Mouse (Mus musculus): ENCODE measurements at regions not wholly inside any gene's neighbourhood (a gene's known extent, or its start where the extent isn't known, plus 50 kb on each side); places are given as distances from the start of the nearest gene placed in this dataset.

- Histone ChIP-seq H3K4me2 (no peak overlapping the region), H3K9ac (no peak overlapping the region), H3K36me3 (no peaks in the 10 kb centered on the region), H3K4me1 (replicated peaks) (no peaks in the 10 kb centered on the region), H3K4me3 (no peak overlapping the region), H3K9me3 (no peaks in the 10 kb centered on the region), H3K27me3 (no peaks in the 10 kb centered on the region), H3K27ac (no peak overlapping the region)
- ATAC-seq (ENCODE audit: low FRiP score): no peak
- WGBS: 75% methylated on average over 23 of the region's 23 CpGs
Measured at GRCm38 (mm10) chr17:14475778-14476647, 196.7 kb downstream of the Smoc2 start.

GRCm38 (mm10) chr17:14475277-14475676, 196.0 kb downstream of the Smoc2 start:
- no peaks in the 10 kb centered on the region for H3K4me1 ChIP-seq (replicated peaks)
- no peak overlapping the region for H3K4me2 ChIP-seq
- no peak overlapping the region for H3K27ac ChIP-seq
- no peaks in the 10 kb centered on the region for H3K27me3 ChIP-seq
- no peaks in the 10 kb centered on the region for H3K36me3 ChIP-seq
- H3K9me3 ChIP-seq: no peaks in the 10 kb centered on the region
- H3K9ac ChIP-seq: no peak overlapping the region
- H3K4me3 ChIP-seq: no peak overlapping the region
- 41% methylated on average over 4 of the region's 4 CpGs for WGBS
- no peak for ATAC-seq (ENCODE audit: low FRiP score)

GRCm38 (mm10) chr17:14468754-14469488, 189.6 kb downstream of the Smoc2 start:
- ATAC-seq (ENCODE audit: low FRiP score): peak; percentile 83
- WGBS: 37% methylated on average over 6 of the region's 6 CpGs

GRCm38 (mm10) chr17:14455251-14455743, 176.0 kb downstream of the Smoc2 start:
- Histone ChIP-seq H3K4me1 (replicated peaks) (peaks cover 19% of the 10 kb centered on the region), H3K27me3 (no peaks in the 10 kb centered on the region), H3K36me3 (no peaks in the 10 kb centered on the region), H3K27ac (peak overlapping the region; percentile 24), H3K4me2 (no peak overlapping the region), H3K9me3 (no peaks in the 10 kb centered on the region), H3K4me3 (no peak overlapping the region), H3K9ac (no peak overlapping the region)
- WGBS: 57% methylated on average over 8 of the region's 8 CpGs
- peak; percentile 54; the same call in 1 of the 2 replicates for ATAC-seq (ENCODE audit: low FRiP score)

More at GRCm38 (mm10) chr17:14468754-14469488, 189.6 kb downstream of the Smoc2 start:
- no peaks in the 10 kb centered on the region for H3K27me3 ChIP-seq
- H3K9me3 ChIP-seq: no peaks in the 10 kb centered on the region
- no peak overlapping the region for H3K9ac ChIP-seq
- no peak overlapping the region for H3K4me2 ChIP-seq
- no peak overlapping the region for H3K4me3 ChIP-seq
- peak overlapping the region; percentile 64 for H3K27ac ChIP-seq
- peaks cover 28% of the 10 kb centered on the region for H3K4me1 ChIP-seq (replicated peaks)
- no peaks in the 10 kb centered on the region for H3K36me3 ChIP-seq

Measured in hindbrain, embryonic 13.5 days (tissue).